Mouse (Mus musculus): Measurements from ENCODE around the gene Sytl3. TPM values are rescaled to one million over a fixed set of nuclear protein-coding genes. Genes with fewer than 3 reads are reported as not detected.
"Not testable (repeated sequence)": the region's sequence is repeated elsewhere in the genome, so short reads cannot be mapped to it uniquely, and the experiment has no call there.

Sytl3 gene
- 0.85 and 1.5 TPM in 2 replicates for total RNA-seq (2021)
- long read RNA-seq, experiment 1, partial matches to known transcripts: 0 of 1 reads
- long read RNA-seq, experiment 1, other reads (novel, unspliced or antisense): 0 of 1 reads
- long read RNA-seq, experiment 2: 0 reads

- DNase-seq: not testable (repeated sequence)
Measured at GRCm38 (mm10) chr17:6658801-6659200, at the start of gene Sytl3. Gene Sytl3, plus strand, starts transcription at chr17:6659093.

- DNase-seq: not testable (repeated sequence)
Measured at GRCm38 (mm10) chr17:6613524-6613923, 45.4 kb upstream of the Sytl3 start.

GRCm38 (mm10) chr17:6614316-6614715 is 44.6 kb upstream of the Sytl3 start:
- DNase-seq: not testable (repeated sequence)

- not testable (repeated sequence) for DNase-seq
Measured at GRCm38 (mm10) chr17:6616731-6617130, 42.2 kb upstream of the Sytl3 start.

GRCm38 (mm10) chr17:6617689-6618400 is 41.0 kb upstream of the Sytl3 start:
- DNase-seq: not testable (repeated sequence)

- not testable (repeated sequence) for DNase-seq
Measured at GRCm38 (mm10) chr17:6619271-6619670, 39.6 kb upstream of the Sytl3 start.

- DNase-seq: not testable (repeated sequence)
Measured at GRCm38 (mm10) chr17:6620035-6620434, 38.9 kb upstream of the Sytl3 start.

- DNase-seq: not testable (repeated sequence)
Measured at GRCm38 (mm10) chr17:6620730-6621451, 38.0 kb upstream of the Sytl3 start.

GRCm38 (mm10) chr17:6621976-6622375 is 36.9 kb upstream of the Sytl3 start:
- not testable (repeated sequence) for DNase-seq

GRCm38 (mm10) chr17:6624926-6625558 is 33.9 kb upstream of the Sytl3 start:
- not testable (repeated sequence) for DNase-seq

- DNase-seq: not testable (repeated sequence)
Measured at GRCm38 (mm10) chr17:6630398-6630797, 28.5 kb upstream of the Sytl3 start.

- not testable (repeated sequence) for DNase-seq
Measured at GRCm38 (mm10) chr17:6632850-6633249, 26.0 kb upstream of the Sytl3 start.

- DNase-seq: not testable (repeated sequence)
Measured at GRCm38 (mm10) chr17:6635781-6636180, 23.1 kb upstream of the Sytl3 start.

- DNase-seq: no peak
Measured at GRCm38 (mm10) chr17:6636861-6637260, 22.0 kb upstream of the Sytl3 start.

- DNase-seq: not testable (repeated sequence)
Measured at GRCm38 (mm10) chr17:6637434-6637833, 21.5 kb upstream of the Sytl3 start.

- not testable (repeated sequence) for DNase-seq
Measured at GRCm38 (mm10) chr17:6638444-6638843, 20.4 kb upstream of the Sytl3 start.

GRCm38 (mm10) chr17:6639486-6639885 is 19.4 kb upstream of the Sytl3 start:
- not testable (repeated sequence) for DNase-seq

- not testable (repeated sequence) for DNase-seq
Measured at GRCm38 (mm10) chr17:6640044-6640637, 18.8 kb upstream of the Sytl3 start.

- DNase-seq: not testable (repeated sequence)
Measured at GRCm38 (mm10) chr17:6640771-6641429, 18.0 kb upstream of the Sytl3 start.

GRCm38 (mm10) chr17:6644210-6644609 is 14.7 kb upstream of the Sytl3 start:
- not testable (repeated sequence) for DNase-seq

GRCm38 (mm10) chr17:6644673-6645072 is 14.2 kb upstream of the Sytl3 start:
- DNase-seq: not testable (repeated sequence)

- DNase-seq: not testable (repeated sequence)
Measured at GRCm38 (mm10) chr17:6645668-6646067, 13.2 kb upstream of the Sytl3 start.
